ENCODE assay signal across 25 mouse cellular contexts in the genomic region with DNA sequence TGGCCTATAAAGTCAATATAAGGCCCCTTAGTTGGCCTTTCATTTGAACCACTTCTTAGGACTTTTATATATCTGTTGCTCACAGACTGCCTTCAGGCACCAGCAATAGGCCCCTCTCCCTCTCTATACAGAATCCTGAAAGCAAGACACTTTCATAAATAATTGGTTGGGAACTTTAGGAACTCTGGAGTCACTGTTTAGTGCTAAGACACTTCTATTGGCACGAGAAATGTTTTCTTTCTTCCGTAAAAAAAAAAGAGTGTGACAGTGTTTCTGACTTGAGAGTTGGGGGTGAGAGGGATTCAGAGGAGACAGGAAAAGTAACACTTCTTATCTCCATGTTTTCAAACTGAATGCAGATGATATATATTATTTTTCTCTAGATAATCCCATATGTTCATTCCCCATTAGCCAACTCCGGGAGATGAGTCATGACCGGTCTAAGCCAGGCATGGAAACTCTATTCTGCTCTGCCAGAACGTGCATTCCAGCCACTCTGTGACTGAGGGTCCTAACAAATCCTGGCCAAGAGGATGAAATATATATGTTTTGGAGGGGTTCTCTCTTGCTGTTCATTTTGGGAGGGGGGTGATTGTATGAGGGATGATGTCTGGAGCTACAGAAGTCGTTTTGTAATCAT.
DNase-seq lines count a peak whose midpoint lies in the region; ATAC-seq lines count a peak whose summit lies in the region.
"Had no signal": no experiment of that assay in that cellular context is flagged by ENCODE, and none has a peak within 500 bp of the region (broad histone marks: within the 10 kb centered on the region; RNA-seq: fewer than 3 reads in every experiment).

No protein-coding gene starts in this region.

- no peak overlapping the region for H3K4me3 ChIP-seq in heart, embryonic 12.5 days
- H3K4me3 ChIP-seq in lung, embryonic 15.5 days: no peak overlapping the region
- no peak overlapping the region for H3K4me3 ChIP-seq in liver, embryonic 11.5 days (ENCODE audit: low read depth, low read length)
- H3K4me3 ChIP-seq: embryonic facial prominence, embryonic 15.5 days; heart, embryonic 10.5 days; liver, embryonic 15.5 days; megakaryocyte, embryonic 14.5 days; midbrain, embryonic 12.5 days; myocyte; neural tube, embryonic 12.5 days had no signal

- ATAC-seq in cerebellum, adult (ENCODE audit: insufficient number of reproducible peaks, low FRiP score, low TSS enrichment): peak; percentile 55; the same call in 1 of the 2 replicates
- peak; percentile 48; the same call in 1 of the 2 replicates for ATAC-seq in heart, embryonic 12.5 days (ENCODE audit: insufficient number of reproducible peaks, low FRiP score)
- peak; percentile 52; the same call in 1 of the 2 replicates for ATAC-seq in lung, embryonic 15.5 days (ENCODE audit: borderline replicate concordance, extremely low read depth, low FRiP score, low TSS enrichment)
- ATAC-seq in liver, embryonic 11.5 days (replicated peaks; ENCODE audit: low FRiP score): no peak
- ATAC-seq: forebrain, embryonic 14.5 days; Patski had no signal

- no peak overlapping the region for H3K9ac ChIP-seq in heart, embryonic 12.5 days
- no peak overlapping the region for H3K9ac ChIP-seq in lung, embryonic 15.5 days
- no peak overlapping the region for H3K9ac ChIP-seq in liver, embryonic 11.5 days (ENCODE audit: low read depth, low read length)
- H3K9ac ChIP-seq: embryonic facial prominence, embryonic 15.5 days; hindbrain, embryonic 14.5 days; liver, embryonic 15.5 days; midbrain, embryonic 12.5 days; neural tube, embryonic 12.5 days had no signal

- no peak overlapping the region for H3K4me2 ChIP-seq in heart, embryonic 12.5 days
- H3K4me2 ChIP-seq in lung, embryonic 15.5 days: no peak overlapping the region
- no peak overlapping the region for H3K4me2 ChIP-seq in liver, embryonic 11.5 days
- H3K4me2 ChIP-seq: embryonic facial prominence, embryonic 15.5 days; hindbrain, embryonic 14.5 days; liver, embryonic 15.5 days; midbrain, embryonic 12.5 days; neural tube, embryonic 12.5 days had no signal

- no peak for DNase-seq in cerebellum, postnatal 14 days
- DNase-seq in heart, adult 18-20 months: no peak
- DNase-seq in lung, postnatal 14 days: no peak
- DNase-seq in brain, adult 2 months (ENCODE audit: low read depth, low spot score): peak; percentile 2
- no peak for DNase-seq in liver, embryonic 11.5 days (ENCODE audit: low spot score)
- DNase-seq: adrenal gland, postnatal 10 days; cerebellum, adult 11-12 months; cerebellum, adult 9-11 months; kidney, adult 2 months; liver; right cerebral cortex, postnatal 4 days had no signal

- WGBS in heart, embryonic 12.5 days: 54% methylated on average over 6 of the region's 6 CpGs
- WGBS in lung, embryonic 15.5 days: 40% methylated on average over 6 of the region's 6 CpGs
- WGBS in liver, embryonic 11.5 days: 71% methylated on average over 6 of the region's 6 CpGs

- H3K4me1 ChIP-seq in heart, embryonic 12.5 days (replicated peaks): no peaks in the 10 kb centered on the region
- H3K4me1 ChIP-seq in lung, embryonic 15.5 days: no peaks in the 10 kb centered on the region
- H3K4me1 ChIP-seq in liver, embryonic 11.5 days (replicated peaks; ENCODE audit: control insufficient read depth, insufficient read depth, low read length): no peaks in the 10 kb centered on the region
- H3K4me1 ChIP-seq: embryonic facial prominence, embryonic 15.5 days; heart, embryonic 10.5 days; liver, embryonic 15.5 days; midbrain, embryonic 12.5 days; neural tube, embryonic 12.5 days had no signal

- no peaks in the 10 kb centered on the region for H3K36me3 ChIP-seq in heart, embryonic 12.5 days
- no peaks in the 10 kb centered on the region for H3K36me3 ChIP-seq in lung, embryonic 15.5 days
- no peaks in the 10 kb centered on the region for H3K36me3 ChIP-seq in liver, embryonic 11.5 days (ENCODE audit: control insufficient read depth, insufficient read depth, low read length)
- H3K36me3 ChIP-seq: embryonic facial prominence, embryonic 15.5 days; G1E; heart, embryonic 10.5 days; liver, embryonic 15.5 days; midbrain, embryonic 12.5 days; neural tube, embryonic 12.5 days had no signal

- H3K27me3 ChIP-seq in heart, embryonic 12.5 days (replicated peaks): peaks cover 6% of the 10 kb centered on the region; the same call in 1 of the 2 replicates
- no peaks in the 10 kb centered on the region for H3K27me3 ChIP-seq in lung, embryonic 15.5 days
- no peaks in the 10 kb centered on the region for H3K27me3 ChIP-seq in liver, embryonic 11.5 days (replicated peaks; ENCODE audit: control insufficient read depth, insufficient read depth, low read length)
- H3K27me3 ChIP-seq: liver, embryonic 15.5 days; neural tube, embryonic 12.5 days; Patski had no signal

- H3K27ac ChIP-seq in heart, embryonic 12.5 days (ENCODE audit: poor library complexity, severe bottlenecking): no peak overlapping the region; the same call in 1 of the 2 replicates
- no peak overlapping the region for H3K27ac ChIP-seq in lung, embryonic 15.5 days
- H3K27ac ChIP-seq in liver, embryonic 11.5 days (ENCODE audit: low read depth, low read length): no peak overlapping the region
- H3K27ac ChIP-seq: embryonic facial prominence, embryonic 15.5 days; heart, embryonic 10.5 days; hindbrain, embryonic 14.5 days; liver, embryonic 15.5 days; midbrain, embryonic 12.5 days; neural tube, embryonic 12.5 days had no signal

- no peaks in the 10 kb centered on the region for H3K9me3 ChIP-seq in heart, embryonic 12.5 days (replicated peaks)
- no peaks in the 10 kb centered on the region for H3K9me3 ChIP-seq in lung, embryonic 15.5 days
- no peaks in the 10 kb centered on the region for H3K9me3 ChIP-seq in liver, embryonic 11.5 days (ENCODE audit: control insufficient read depth, low read length)
- H3K9me3 ChIP-seq: embryonic facial prominence, embryonic 15.5 days; heart, embryonic 10.5 days; liver, embryonic 15.5 days; megakaryocyte, embryonic 14.5 days; midbrain, embryonic 12.5 days; neural tube, embryonic 12.5 days had no signal
